Mouse (Mus musculus): ENCODE measurements at regions not wholly inside any gene's neighbourhood (a gene's known extent, or its start where the extent isn't known, plus 50 kb on each side); places are given as distances from the start of the nearest gene placed in this dataset.

- no peak for DNase-seq
Measured at GRCm38 (mm10) chr12:107769801-107770515, 233.4 kb downstream of the Bcl11b start.

GRCm38 (mm10) chr12:107770516-107770836 is 232.9 kb downstream of the Bcl11b start:
- no peak for DNase-seq

GRCm38 (mm10) chr12:107771325-107771724 is 232.1 kb downstream of the Bcl11b start:
- DNase-seq = no peak

- no peak for DNase-seq
Measured at GRCm38 (mm10) chr12:107771809-107772208, 231.6 kb downstream of the Bcl11b start.

GRCm38 (mm10) chr12:107778046-107778445 is 225.4 kb downstream of the Bcl11b start:
- DNase-seq = no peak

GRCm38 (mm10) chr12:107779306-107780057 is 223.9 kb downstream of the Bcl11b start:
- no peak for DNase-seq

GRCm38 (mm10) chr12:107782147-107782546 is 221.3 kb downstream of the Bcl11b start:
- DNase-seq = no peak

GRCm38 (mm10) chr12:107783831-107784230 is 219.6 kb downstream of the Bcl11b start:
- DNase-seq = no peak

- no peak for DNase-seq
Measured at GRCm38 (mm10) chr12:107789818-107790217, 213.6 kb downstream of the Bcl11b start.

- DNase-seq = no peak
Measured at GRCm38 (mm10) chr12:107800296-107800695, 203.1 kb downstream of the Bcl11b start.

- peak; percentile 59 for DNase-seq
Measured at GRCm38 (mm10) chr12:107807634-107808033, 195.8 kb downstream of the Bcl11b start.

- DNase-seq = no peak
Measured at GRCm38 (mm10) chr12:107808158-107808715, 195.2 kb downstream of the Bcl11b start.

GRCm38 (mm10) chr12:107811231-107811630 is 192.2 kb downstream of the Bcl11b start:
- no peak for DNase-seq

- DNase-seq = no peak
Measured at GRCm38 (mm10) chr12:107812549-107813335, 190.7 kb downstream of the Bcl11b start.

GRCm38 (mm10) chr12:107814926-107815325 is 188.5 kb downstream of the Bcl11b start:
- no peak for DNase-seq

GRCm38 (mm10) chr12:107823768-107824394 is 179.5 kb downstream of the Bcl11b start:
- DNase-seq = no peak

GRCm38 (mm10) chr12:107825921-107826320 is 177.5 kb downstream of the Bcl11b start:
- no peak for DNase-seq

GRCm38 (mm10) chr12:107831400-107832128 is 171.8 kb downstream of the Bcl11b start:
- no peak for DNase-seq

GRCm38 (mm10) chr12:107833001-107833400 is 170.4 kb downstream of the Bcl11b start:
- DNase-seq = no peak

GRCm38 (mm10) chr12:107834512-107834911 is 168.9 kb downstream of the Bcl11b start:
- DNase-seq = no peak

GRCm38 (mm10) chr12:107837741-107838140 is 165.7 kb downstream of the Bcl11b start:
- DNase-seq = no peak

GRCm38 (mm10) chr12:107844631-107845030 is 158.8 kb downstream of the Bcl11b start:
- DNase-seq = no peak
